Mouse (Mus musculus): ENCODE results near the gene Hmcn2. TPM values are rescaled to one million over a fixed set of nuclear protein-coding genes. Genes with fewer than 3 reads are reported as not detected.

Gene Hmcn2
- polyA plus RNA-seq, 1 experiment from 2014 or later: 1.3 TPM

DNA sequence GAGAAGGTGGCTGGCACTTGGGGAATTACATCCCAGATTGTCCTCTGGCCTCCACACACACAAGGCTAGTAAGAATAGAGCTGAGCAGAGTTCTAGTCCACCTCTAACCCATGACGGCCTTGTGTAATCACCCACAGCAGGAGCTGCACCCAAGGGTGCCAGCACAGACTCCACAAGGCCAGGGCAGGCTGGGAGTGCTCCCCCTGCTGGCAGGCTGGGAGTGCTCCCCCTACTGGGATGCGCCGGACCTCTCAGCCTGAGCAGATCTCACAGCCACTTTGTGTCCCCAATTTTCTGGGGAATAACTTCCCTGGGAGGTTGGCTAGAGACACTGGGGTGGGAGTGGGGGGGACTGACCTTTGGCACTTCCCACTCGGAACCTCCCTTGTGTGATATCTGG lies 68.7 kb downstream of the Hmcn2 start:
- H3K4me2 ChIP-seq (ENCODE audit: low read depth, low read length): no peak overlapping the region
- H3K4me3 ChIP-seq (ENCODE audit: low read length): no peak overlapping the region
- H3K27ac ChIP-seq (ENCODE audit: low read length): no peak overlapping the region
- 24% methylated on average over 4 of the region's 4 CpGs for WGBS
- H3K9ac ChIP-seq (ENCODE audit: low read length): no peak overlapping the region
- no peaks in the 10 kb centered on the region for H3K9me3 ChIP-seq (replicated peaks; ENCODE audit: control insufficient read depth, low read length)
- H3K27me3 ChIP-seq (ENCODE audit: control insufficient read depth, insufficient read depth, low read length): peaks cover 8% of the 10 kb centered on the region; the same call in 1 of the 2 replicates
- no peaks in the 10 kb centered on the region for H3K36me3 ChIP-seq (ENCODE audit: control insufficient read depth, insufficient read depth)
- H3K4me1 ChIP-seq (ENCODE audit: control insufficient read depth, insufficient read depth, low read length): no peaks in the 10 kb centered on the region
- no peak for ATAC-seq (replicated peaks; ENCODE audit: extremely low read depth, insufficient read depth, low FRiP score)

GRCm38 (mm10) chr2:31416968-31417367 lies 102.8 kb downstream of the Hmcn2 start:
- H3K4me3 ChIP-seq (ENCODE audit: low read length): no peak overlapping the region
- WGBS: 65% methylated on average over 10 of the region's 10 CpGs
- no peaks in the 10 kb centered on the region; the same call in 1 of the 2 replicates for H3K27me3 ChIP-seq (ENCODE audit: control insufficient read depth, insufficient read depth, low read length)
- H3K27ac ChIP-seq (ENCODE audit: low read length): no peak overlapping the region
- no peaks in the 10 kb centered on the region for H3K36me3 ChIP-seq (ENCODE audit: control insufficient read depth, insufficient read depth)
- H3K9ac ChIP-seq (ENCODE audit: low read length): no peak overlapping the region
- no peak for ATAC-seq (replicated peaks; ENCODE audit: extremely low read depth, insufficient read depth, low FRiP score)
- H3K4me2 ChIP-seq (ENCODE audit: low read depth, low read length): no peak overlapping the region
- no peaks in the 10 kb centered on the region for H3K9me3 ChIP-seq (replicated peaks; ENCODE audit: control insufficient read depth, low read length)
- H3K4me1 ChIP-seq (ENCODE audit: control insufficient read depth, insufficient read depth, low read length): no peaks in the 10 kb centered on the region

- no peak overlapping the region for H3K27ac ChIP-seq (ENCODE audit: low read length)
- H3K4me2 ChIP-seq (ENCODE audit: low read depth, low read length): no peak overlapping the region
- no peaks in the 10 kb centered on the region for H3K4me1 ChIP-seq (ENCODE audit: control insufficient read depth, insufficient read depth, low read length)
- no peak for ATAC-seq (replicated peaks; ENCODE audit: extremely low read depth, insufficient read depth, low FRiP score)
- no peak overlapping the region for H3K4me3 ChIP-seq (ENCODE audit: low read length)
- no peak overlapping the region for H3K9ac ChIP-seq (ENCODE audit: low read length)
- no peaks in the 10 kb centered on the region for H3K36me3 ChIP-seq (ENCODE audit: control insufficient read depth, insufficient read depth)
- H3K9me3 ChIP-seq (replicated peaks; ENCODE audit: control insufficient read depth, low read length): no peaks in the 10 kb centered on the region
- H3K27me3 ChIP-seq (ENCODE audit: control insufficient read depth, insufficient read depth, low read length): 0 out of 2 replicates have a peak, but pooled peaks cover 2% of the 10 kb centered on the region
- WGBS: 90% methylated on average over 5 of the region's 5 CpGs
These were observed 103.8 kb downstream of the Hmcn2 start for GRCm38 (mm10) chr2:31418021-31418420.

- Histone ChIP-seq H3K4me1 (ENCODE audit: control insufficient read depth, insufficient read depth, low read length) (no peaks in the 10 kb centered on the region), H3K4me3 (ENCODE audit: low read length) (no peak overlapping the region), H3K27me3 (ENCODE audit: control insufficient read depth, insufficient read depth, low read length) (0 out of 2 replicates have a peak, but pooled peaks cover 2% of the 10 kb centered on the region), H3K9me3 (replicated peaks; ENCODE audit: control insufficient read depth, low read length) (no peaks in the 10 kb centered on the region), H3K9ac (ENCODE audit: low read length) (no peak overlapping the region), H3K27ac (ENCODE audit: low read length) (no peak overlapping the region), H3K4me2 (ENCODE audit: low read depth, low read length) (no peak overlapping the region), H3K36me3 (ENCODE audit: control insufficient read depth, insufficient read depth) (no peaks in the 10 kb centered on the region)
- WGBS: 39% methylated on average over 8 of the region's 8 CpGs
- no peak for ATAC-seq (replicated peaks; ENCODE audit: extremely low read depth, insufficient read depth, low FRiP score)
These were observed 104.4 kb downstream of the Hmcn2 start for GRCm38 (mm10) chr2:31418571-31418970.

DNA sequence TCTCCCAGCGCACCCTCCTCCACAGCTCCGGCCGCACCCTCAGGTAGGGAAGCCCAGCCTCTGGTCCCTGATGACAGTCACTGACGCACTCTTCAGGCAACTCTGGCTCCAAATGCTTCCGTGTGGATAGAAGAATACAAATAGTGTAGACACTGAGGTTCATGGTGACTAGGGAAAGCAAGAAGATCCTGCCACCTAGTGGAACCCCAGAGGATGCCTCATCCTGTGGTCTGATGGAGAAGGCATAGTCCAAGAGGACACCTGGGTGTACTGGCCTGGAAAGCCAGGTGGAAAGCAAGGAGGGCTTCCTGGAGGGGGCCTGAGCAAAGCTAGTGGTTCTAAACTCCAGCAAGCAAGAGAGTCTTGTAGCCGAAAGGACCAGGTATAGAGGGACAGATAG lies 106.7 kb downstream of the Hmcn2 start:
- Histone ChIP-seq H3K4me1 (ENCODE audit: control insufficient read depth, insufficient read depth, low read length) (no peaks in the 10 kb centered on the region), H3K4me3 (ENCODE audit: low read length) (no peak overlapping the region), H3K36me3 (ENCODE audit: control insufficient read depth, insufficient read depth) (no peaks in the 10 kb centered on the region), H3K27ac (ENCODE audit: low read length) (no peak overlapping the region), H3K4me2 (ENCODE audit: low read depth, low read length) (no peak overlapping the region), H3K27me3 (ENCODE audit: control insufficient read depth, insufficient read depth, low read length) (0 out of 2 replicates have a peak, but pooled peaks cover 4% of the 10 kb centered on the region), H3K9me3 (replicated peaks; ENCODE audit: control insufficient read depth, low read length) (no peaks in the 10 kb centered on the region), H3K9ac (ENCODE audit: low read length) (no peak overlapping the region)
- no peak for ATAC-seq (replicated peaks; ENCODE audit: extremely low read depth, insufficient read depth, low FRiP score)
- WGBS: 75% methylated on average over 6 of the region's 6 CpGs

DNA sequence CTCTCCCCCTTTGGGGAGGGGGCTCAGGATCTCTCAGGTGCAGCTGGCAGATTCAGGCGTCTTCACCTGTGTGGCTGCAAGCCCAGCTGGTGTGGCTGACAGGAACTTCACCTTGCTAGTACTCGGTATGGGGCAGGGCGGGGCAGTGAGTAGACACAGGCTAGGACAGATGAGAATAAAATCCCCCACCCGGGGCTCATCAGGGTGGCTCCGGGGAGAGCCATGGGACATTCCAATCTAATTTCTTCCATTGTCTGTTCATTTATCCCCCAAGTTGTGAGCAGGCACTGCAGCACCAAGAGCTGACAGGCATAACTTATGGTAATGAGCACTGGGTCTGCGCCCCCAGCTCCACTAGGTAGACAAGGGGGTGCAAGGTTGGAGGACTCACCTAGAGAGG lies 108.4 kb downstream of the Hmcn2 start:
- no peaks in the 10 kb centered on the region for H3K9me3 ChIP-seq (replicated peaks; ENCODE audit: control insufficient read depth, low read length)
- no peak for ATAC-seq (replicated peaks; ENCODE audit: extremely low read depth, insufficient read depth, low FRiP score)
- no peaks in the 10 kb centered on the region for H3K4me1 ChIP-seq (ENCODE audit: control insufficient read depth, insufficient read depth, low read length)
- 0 out of 2 replicates have a peak, but pooled peaks cover 6% of the 10 kb centered on the region for H3K27me3 ChIP-seq (ENCODE audit: control insufficient read depth, insufficient read depth, low read length)
- no peaks in the 10 kb centered on the region for H3K36me3 ChIP-seq (ENCODE audit: control insufficient read depth, insufficient read depth)
- no peak overlapping the region for H3K9ac ChIP-seq (ENCODE audit: low read length)
- H3K4me3 ChIP-seq (ENCODE audit: low read length): no peak overlapping the region
- no peak overlapping the region for H3K27ac ChIP-seq (ENCODE audit: low read length)
- no peak overlapping the region for H3K4me2 ChIP-seq (ENCODE audit: low read depth, low read length)
- WGBS: 59% methylated on average over 6 of the region's 6 CpGs

- no peak overlapping the region for H3K4me2 ChIP-seq (ENCODE audit: low read depth, low read length)
- H3K4me1 ChIP-seq (ENCODE audit: control insufficient read depth, insufficient read depth, low read length): peaks cover 5% of the 10 kb centered on the region; the same call in 1 of the 2 replicates
- peaks cover 2% of the 10 kb centered on the region; the same call in 1 of the 2 replicates for H3K27me3 ChIP-seq (ENCODE audit: control insufficient read depth, insufficient read depth, low read length)
- H3K4me3 ChIP-seq (ENCODE audit: low read length): no peak overlapping the region
- peak; percentile 51 for ATAC-seq (replicated peaks; ENCODE audit: extremely low read depth, insufficient read depth, low FRiP score)
- 45% methylated on average over 5 of the region's 5 CpGs for WGBS
- H3K36me3 ChIP-seq (ENCODE audit: control insufficient read depth, insufficient read depth): no peaks in the 10 kb centered on the region
- no peak overlapping the region for H3K27ac ChIP-seq (ENCODE audit: low read length)
- no peaks in the 10 kb centered on the region for H3K9me3 ChIP-seq (replicated peaks; ENCODE audit: control insufficient read depth, low read length)
- H3K9ac ChIP-seq (ENCODE audit: low read length): no peak overlapping the region
These were observed 117.3 kb downstream of the Hmcn2 start for GRCm38 (mm10) chr2:31431477-31431876.

- Histone ChIP-seq H3K27me3 (ENCODE audit: control insufficient read depth, insufficient read depth, low read length) (no peaks in the 10 kb centered on the region; the same call in 1 of the 2 replicates), H3K4me3 (ENCODE audit: low read length) (no peak overlapping the region), H3K27ac (ENCODE audit: low read length) (no peak overlapping the region), H3K36me3 (ENCODE audit: control insufficient read depth, insufficient read depth) (no peaks in the 10 kb centered on the region), H3K4me2 (ENCODE audit: low read depth, low read length) (no peak overlapping the region), H3K9me3 (replicated peaks; ENCODE audit: control insufficient read depth, low read length) (no peaks in the 10 kb centered on the region), H3K4me1 (ENCODE audit: control insufficient read depth, insufficient read depth, low read length) (peaks cover 5% of the 10 kb centered on the region; the same call in 1 of the 2 replicates), H3K9ac (ENCODE audit: low read length) (no peak overlapping the region)
- no peak for ATAC-seq (replicated peaks; ENCODE audit: extremely low read depth, insufficient read depth, low FRiP score)
- 65% methylated on average over 10 of the region's 10 CpGs for WGBS
These were observed 120.5 kb downstream of the Hmcn2 start for GRCm38 (mm10) chr2:31434746-31435145.

DNA sequence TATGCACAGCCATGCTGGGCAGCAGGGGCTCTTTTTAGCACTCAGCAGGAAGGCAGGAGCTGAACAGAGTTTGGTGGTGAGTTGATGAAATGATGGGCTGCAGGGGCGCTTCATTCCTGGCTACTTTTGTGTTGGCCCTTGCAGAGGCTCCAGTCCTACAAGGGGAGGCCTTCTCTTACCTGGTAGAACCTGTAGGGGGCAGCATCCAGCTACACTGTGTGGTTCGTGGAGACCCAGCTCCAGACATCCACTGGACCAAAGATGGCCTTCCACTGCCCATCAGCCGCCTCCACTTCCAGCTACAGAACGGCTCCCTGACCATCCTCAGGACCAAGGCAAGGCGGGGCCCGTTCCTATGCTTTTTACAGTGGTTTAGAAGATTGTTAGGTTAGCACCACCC lies 121.4 kb downstream of the Hmcn2 start:
- WGBS: 31% methylated on average over 6 of the region's 6 CpGs
- Histone ChIP-seq H3K4me3 (ENCODE audit: low read length) (no peak overlapping the region), H3K9ac (ENCODE audit: low read length) (no peak overlapping the region), H3K9me3 (replicated peaks; ENCODE audit: control insufficient read depth, low read length) (no peaks in the 10 kb centered on the region), H3K36me3 (ENCODE audit: control insufficient read depth, insufficient read depth) (no peaks in the 10 kb centered on the region), H3K4me1 (ENCODE audit: control insufficient read depth, insufficient read depth, low read length) (peaks cover 5% of the 10 kb centered on the region; the same call in 1 of the 2 replicates), H3K27ac (ENCODE audit: low read length) (no peak overlapping the region), H3K4me2 (ENCODE audit: low read depth, low read length) (no peak overlapping the region), H3K27me3 (ENCODE audit: control insufficient read depth, insufficient read depth, low read length) (no peaks in the 10 kb centered on the region; the same call in 1 of the 2 replicates)
- ATAC-seq (replicated peaks; ENCODE audit: extremely low read depth, insufficient read depth, low FRiP score): no peak
